Mouse (Mus musculus): ENCODE measurements around the gene Zbtb20. TPM values are rescaled to one million over a fixed set of nuclear protein-coding genes. Genes with fewer than 3 reads are reported as not detected.

Gene Zbtb20
- total and polyA plus RNA-seq, 3 experiments: 1.8 to 18.1 (median 6.6) TPM

- DNase-seq (ENCODE audit: low spot score) (no peak), ATAC-seq (ENCODE audit: extremely low read depth, insufficient number of reproducible peaks, low FRiP score, poor library complexity, severe bottlenecking) (no peak)
- Histone ChIP-seq H3K4me1 (ENCODE audit: insufficient read depth, low read depth, low read length) (no peaks in the 10 kb centered on the region), H3K4me3 (ENCODE audit: low read depth, low read length) (no peak overlapping the region), H3K27me3 (ENCODE audit: insufficient read depth, low read length) (0 out of 2 replicates have a peak, but pooled peaks cover 4% of the 10 kb centered on the region), H3K36me3 (replicated peaks) (no peaks in the 10 kb centered on the region), H3K9me3 (replicated peaks) (no peaks in the 10 kb centered on the region)
- TF ChIP-seq GATA1 (IDR thresholded peaks at IDR 0.05; ENCODE audit: borderline replicate concordance, low read length): no peak
- no peak for TF ChIP-seq GATA2 (IDR thresholded peaks at IDR 0.05; ENCODE audit: borderline replicate concordance, low read depth, low read length)
- no peak for TF ChIP-seq TAL1 (conservative IDR thresholded peaks at IDR 0.05; ENCODE audit: low read depth, low read length)
- TF ChIP-seq POLR2AphosphoS5 (IDR thresholded peaks at IDR 0.05; ENCODE audit: insufficient replicate concordance, low read depth, low read length): no peak
- TF ChIP-seq CTCF (IDR thresholded peaks at IDR 0.05; ENCODE audit: low read depth, low read length): no peak
Observed at GRCm38 (mm10) chr16:43379351-43380325, 504.0 kb downstream of the Zbtb20 start.

GRCm38 (mm10) chr16:43381183-43381582, 505.5 kb downstream of the Zbtb20 start:
- TF ChIP-seq GATA1 (IDR thresholded peaks at IDR 0.05; ENCODE audit: borderline replicate concordance, low read length): no peak
- TF ChIP-seq TAL1 (conservative IDR thresholded peaks at IDR 0.05; ENCODE audit: low read depth, low read length): no peak
- no peak for TF ChIP-seq GATA2 (IDR thresholded peaks at IDR 0.05; ENCODE audit: borderline replicate concordance, low read depth, low read length)
- no peak for TF ChIP-seq CTCF (IDR thresholded peaks at IDR 0.05; ENCODE audit: low read depth, low read length)
- TF ChIP-seq POLR2AphosphoS5 (IDR thresholded peaks at IDR 0.05; ENCODE audit: insufficient replicate concordance, low read depth, low read length): no peak
- 0 out of 2 replicates have a peak, but pooled peaks cover 4% of the 10 kb centered on the region for H3K27me3 ChIP-seq (ENCODE audit: insufficient read depth, low read length)
- H3K4me1 ChIP-seq (ENCODE audit: insufficient read depth, low read depth, low read length): no peaks in the 10 kb centered on the region
- H3K4me3 ChIP-seq (ENCODE audit: low read depth, low read length): no peak overlapping the region
- no peaks in the 10 kb centered on the region for H3K36me3 ChIP-seq (replicated peaks)
- no peak for DNase-seq (ENCODE audit: low spot score)
- no peaks in the 10 kb centered on the region for H3K9me3 ChIP-seq (replicated peaks)
- no peak for ATAC-seq (ENCODE audit: extremely low read depth, insufficient number of reproducible peaks, low FRiP score, poor library complexity, severe bottlenecking)

- no peak for DNase-seq (ENCODE audit: low spot score)
Observed at GRCm38 (mm10) chr16:43383149-43383740, 507.6 kb downstream of the Zbtb20 start.

DNA sequence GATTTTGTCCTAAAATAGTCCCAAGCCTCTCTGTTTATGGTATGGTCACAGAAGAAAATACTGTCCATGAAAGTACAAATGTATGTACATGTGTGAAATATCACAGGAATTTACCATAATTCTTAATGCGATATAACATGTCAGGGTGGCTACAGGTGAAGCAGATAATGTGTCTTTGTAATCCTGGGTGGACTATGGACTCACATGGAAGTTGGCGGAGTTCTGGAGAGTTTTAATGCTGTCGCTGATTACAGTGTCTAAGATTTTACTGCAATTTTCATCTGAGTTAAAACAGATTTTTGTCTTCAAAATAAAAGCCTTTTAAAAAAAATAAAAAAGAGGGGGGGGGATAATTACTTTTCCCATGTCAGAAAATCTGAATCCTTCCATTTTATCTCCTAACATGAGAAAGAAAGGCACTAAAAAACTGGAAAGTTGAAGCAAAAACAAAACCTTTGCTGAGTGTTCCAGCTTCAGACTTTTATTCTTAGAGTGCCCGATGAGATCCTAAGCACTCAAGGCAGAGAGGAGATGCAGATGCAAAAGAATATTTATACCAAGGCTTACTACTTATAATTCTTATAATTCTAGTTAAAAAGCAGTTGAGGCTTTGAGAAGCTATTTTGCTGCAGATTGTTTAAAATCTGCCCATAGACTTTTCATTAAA, 509.4 kb downstream of the Zbtb20 start:
- no peaks in the 10 kb centered on the region for H3K9me3 ChIP-seq (replicated peaks)
- no peaks in the 10 kb centered on the region for H3K4me1 ChIP-seq (ENCODE audit: insufficient read depth, low read depth, low read length)
- TF ChIP-seq CTCF (IDR thresholded peaks at IDR 0.05; ENCODE audit: low read depth, low read length) (no peak), POLR2AphosphoS5 (IDR thresholded peaks at IDR 0.05; ENCODE audit: insufficient replicate concordance, low read depth, low read length) (no peak), GATA2 (IDR thresholded peaks at IDR 0.05; ENCODE audit: borderline replicate concordance, low read depth, low read length) (no peak), TAL1 (conservative IDR thresholded peaks at IDR 0.05; ENCODE audit: low read depth, low read length) (no peak), GATA1 (IDR thresholded peaks at IDR 0.05; ENCODE audit: borderline replicate concordance, low read length) (no peak)
- 0 out of 2 replicates have a peak, but pooled peaks cover 4% of the 10 kb centered on the region for H3K27me3 ChIP-seq (ENCODE audit: insufficient read depth, low read length)
- DNase-seq (ENCODE audit: low spot score): no peak
- no peak for ATAC-seq (ENCODE audit: extremely low read depth, insufficient number of reproducible peaks, low FRiP score, poor library complexity, severe bottlenecking)
- no peak overlapping the region for H3K4me3 ChIP-seq (ENCODE audit: low read depth, low read length)
- no peaks in the 10 kb centered on the region for H3K36me3 ChIP-seq (replicated peaks)

More at GRCm38 (mm10) chr16:43383149-43383740, 507.6 kb downstream of the Zbtb20 start:
- TF ChIP-seq POLR2AphosphoS5 (IDR thresholded peaks at IDR 0.05; ENCODE audit: insufficient replicate concordance, low read depth, low read length) (no peak), GATA1 (IDR thresholded peaks at IDR 0.05; ENCODE audit: borderline replicate concordance, low read length) (no peak), GATA2 (IDR thresholded peaks at IDR 0.05; ENCODE audit: borderline replicate concordance, low read depth, low read length) (no peak), TAL1 (conservative IDR thresholded peaks at IDR 0.05; ENCODE audit: low read depth, low read length) (no peak), CTCF (IDR thresholded peaks at IDR 0.05; ENCODE audit: low read depth, low read length) (no peak)
- H3K9me3 ChIP-seq (replicated peaks): no peaks in the 10 kb centered on the region
- H3K27me3 ChIP-seq (ENCODE audit: insufficient read depth, low read length): 0 out of 2 replicates have a peak, but pooled peaks cover 4% of the 10 kb centered on the region
- no peaks in the 10 kb centered on the region for H3K36me3 ChIP-seq (replicated peaks)
- no peak overlapping the region for H3K4me3 ChIP-seq (ENCODE audit: low read depth, low read length)
- no peaks in the 10 kb centered on the region for H3K4me1 ChIP-seq (ENCODE audit: insufficient read depth, low read depth, low read length)
- ATAC-seq (ENCODE audit: extremely low read depth, insufficient number of reproducible peaks, low FRiP score, poor library complexity, severe bottlenecking): no peak

DNA sequence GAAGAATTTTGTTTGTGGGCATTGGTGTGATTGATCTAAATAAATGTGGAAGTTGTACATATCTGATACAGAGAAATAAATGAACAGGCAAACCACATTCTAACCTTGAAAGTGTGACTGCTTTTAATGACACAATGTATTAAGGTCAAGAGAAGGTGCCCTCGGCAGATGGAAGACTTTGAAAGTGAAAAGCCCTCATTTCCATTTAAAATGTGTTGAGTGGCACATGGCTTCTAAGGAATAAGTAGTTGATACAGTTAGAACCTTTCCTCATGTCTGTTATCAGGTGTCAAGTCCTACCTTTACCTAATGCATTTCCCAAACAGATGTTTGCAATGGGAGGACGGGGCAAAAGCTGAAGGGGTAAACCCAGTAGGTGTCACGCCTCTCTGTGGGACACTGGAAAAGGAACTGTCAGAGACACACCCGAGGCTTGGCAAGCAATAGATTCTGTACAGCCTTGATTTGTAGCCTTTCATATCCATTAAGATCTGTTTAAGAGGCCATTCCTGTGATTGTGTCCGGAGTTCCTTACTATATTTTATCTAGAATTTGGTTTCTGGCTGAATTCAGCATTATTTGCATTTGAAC, 510.0 kb downstream of the Zbtb20 start:
- no peaks in the 10 kb centered on the region for H3K36me3 ChIP-seq (replicated peaks)
- no peak overlapping the region for H3K4me3 ChIP-seq (ENCODE audit: low read depth, low read length)
- 0 out of 2 replicates have a peak, but pooled peaks cover 4% of the 10 kb centered on the region for H3K27me3 ChIP-seq (ENCODE audit: insufficient read depth, low read length)
- H3K4me1 ChIP-seq (ENCODE audit: insufficient read depth, low read depth, low read length): no peaks in the 10 kb centered on the region
- TF ChIP-seq CTCF (IDR thresholded peaks at IDR 0.05; ENCODE audit: low read depth, low read length): no peak
- TF ChIP-seq GATA1 (IDR thresholded peaks at IDR 0.05; ENCODE audit: borderline replicate concordance, low read length): no peak
- TF ChIP-seq TAL1 (conservative IDR thresholded peaks at IDR 0.05; ENCODE audit: low read depth, low read length): no peak
- TF ChIP-seq POLR2AphosphoS5 (IDR thresholded peaks at IDR 0.05; ENCODE audit: insufficient replicate concordance, low read depth, low read length): no peak
- TF ChIP-seq GATA2 (IDR thresholded peaks at IDR 0.05; ENCODE audit: borderline replicate concordance, low read depth, low read length): no peak
- DNase-seq (ENCODE audit: low spot score): no peak
- ATAC-seq (ENCODE audit: extremely low read depth, insufficient number of reproducible peaks, low FRiP score, poor library complexity, severe bottlenecking): no peak
- H3K9me3 ChIP-seq (replicated peaks): no peaks in the 10 kb centered on the region

All from G1E (cell line).